In genomic region chr2:166482720-166483616, GRCm38 (mm10) we compare ENCODE assay signal across 8 mouse cellular contexts.
A peak's percentile ranks its signal among the peaks of the same experiment; 100 is the strongest.
DNase-seq lines count a peak whose midpoint lies in the region; ATAC-seq lines count a peak whose summit lies in the region.

No protein-coding gene starts in this region.

- no peak for ATAC-seq in embryonic facial prominence, embryonic 12.5 days (ENCODE audit: insufficient number of reproducible peaks, insufficient read depth, low FRiP score, low TSS enrichment)
- ATAC-seq in hindbrain, embryonic 13.5 days (ENCODE audit: low FRiP score) = peak; percentile 50
- peak; percentile 59; the same call in 1 of the 2 replicates for ATAC-seq in neural tube, embryonic 14.5 days (ENCODE audit: low read depth)
- no peak for ATAC-seq in forebrain, embryonic 11.5 days (replicated peaks; ENCODE audit: low FRiP score)

- no peak overlapping the region for H3K9ac ChIP-seq in embryonic facial prominence, embryonic 12.5 days
- no peak overlapping the region for H3K9ac ChIP-seq in hindbrain, embryonic 13.5 days
- no peak overlapping the region for H3K9ac ChIP-seq in neural tube, embryonic 14.5 days (replicated peaks; ENCODE audit: low read depth, low read length)
- H3K9ac ChIP-seq in forebrain, embryonic 11.5 days (ENCODE audit: low read length) = no peak overlapping the region

- no peak overlapping the region for H3K4me2 ChIP-seq in embryonic facial prominence, embryonic 12.5 days (replicated peaks)
- no peak overlapping the region for H3K4me2 ChIP-seq in hindbrain, embryonic 13.5 days
- H3K4me2 ChIP-seq in neural tube, embryonic 14.5 days (ENCODE audit: low read depth, low read length) = no peak overlapping the region
- H3K4me2 ChIP-seq in forebrain, embryonic 11.5 days (ENCODE audit: low read depth, low read length, severe bottlenecking) = no peak overlapping the region

- H3K4me1 ChIP-seq in embryonic facial prominence, embryonic 12.5 days = peaks cover 33% of the 10 kb centered on the region
- H3K4me1 ChIP-seq in hindbrain, embryonic 13.5 days (replicated peaks) = peaks cover 54% of the 10 kb centered on the region
- H3K4me1 ChIP-seq in neural tube, embryonic 14.5 days (ENCODE audit: control insufficient read depth, insufficient read depth, low read length) = no peaks in the 10 kb centered on the region
- H3K4me1 ChIP-seq in forebrain, embryonic 11.5 days (replicated peaks; ENCODE audit: control insufficient read depth, insufficient read depth, low read length) = peaks cover 6% of the 10 kb centered on the region; the same call in 1 of the 2 replicates

- H3K4me3 ChIP-seq in embryonic facial prominence, embryonic 12.5 days = no peak overlapping the region
- H3K4me3 ChIP-seq in hindbrain, embryonic 13.5 days = no peak overlapping the region
- H3K4me3 ChIP-seq in neural tube, embryonic 14.5 days (ENCODE audit: low read depth, low read length) = no peak overlapping the region
- no peak overlapping the region for H3K4me3 ChIP-seq in forebrain, embryonic 11.5 days (ENCODE audit: low read depth, low read length)

- no peaks in the 10 kb centered on the region for H3K9me3 ChIP-seq in embryonic facial prominence, embryonic 12.5 days
- H3K9me3 ChIP-seq in hindbrain, embryonic 13.5 days = no peaks in the 10 kb centered on the region
- H3K9me3 ChIP-seq in neural tube, embryonic 14.5 days (ENCODE audit: control insufficient read depth, low read length) = no peaks in the 10 kb centered on the region
- H3K9me3 ChIP-seq in forebrain, embryonic 11.5 days (ENCODE audit: control insufficient read depth, low read length) = no peaks in the 10 kb centered on the region

- H3K36me3 ChIP-seq in embryonic facial prominence, embryonic 12.5 days = no peaks in the 10 kb centered on the region
- H3K36me3 ChIP-seq in hindbrain, embryonic 13.5 days = no peaks in the 10 kb centered on the region
- no peaks in the 10 kb centered on the region for H3K36me3 ChIP-seq in neural tube, embryonic 14.5 days (ENCODE audit: control insufficient read depth, insufficient read depth, low read length)
- no peaks in the 10 kb centered on the region for H3K36me3 ChIP-seq in forebrain, embryonic 11.5 days (ENCODE audit: control insufficient read depth, insufficient read depth, low read length)

- WGBS in embryonic facial prominence, embryonic 12.5 days = 48% methylated on average over 14 of the region's 14 CpGs
- 35% methylated on average over 14 of the region's 14 CpGs for WGBS in hindbrain, embryonic 13.5 days
- 33% methylated on average over 14 of the region's 14 CpGs for WGBS in neural tube, embryonic 14.5 days
- WGBS in forebrain, embryonic 11.5 days = 62% methylated on average over 14 of the region's 14 CpGs

- peak; percentile 32 to 38 for DNase-seq in layer of hippocampus, postnatal 10 days (ENCODE audit: low spot score in 2 of 2)
- DNase-seq in layer of hippocampus, postnatal 25 days (ENCODE audit: extremely low spot score in 1 of 2, low spot score in 1 of 2) = no peak
- no peak for DNase-seq in ovary, adult 18-20 months (ENCODE audit: low spot score)
- no peak for DNase-seq in kidney, postnatal 14 days
- DNase-seq in forebrain, embryonic 11.5 days (ENCODE audit: low spot score) = no peak

- 0 out of 2 replicates have a peak overlapping the region, but pooled peaks have one; percentile 36 for H3K27ac ChIP-seq in embryonic facial prominence, embryonic 12.5 days
- H3K27ac ChIP-seq in hindbrain, embryonic 13.5 days = peak overlapping the region; percentile 69
- peak overlapping the region; percentile 31; the same call in 1 of the 2 replicates for H3K27ac ChIP-seq in neural tube, embryonic 14.5 days (ENCODE audit: low read depth, low read length)
- no peak overlapping the region for H3K27ac ChIP-seq in forebrain, embryonic 11.5 days (ENCODE audit: low read depth, low read length)

- H3K27me3 ChIP-seq in embryonic facial prominence, embryonic 12.5 days = no peaks in the 10 kb centered on the region
- H3K27me3 ChIP-seq in hindbrain, embryonic 13.5 days = 0 out of 2 replicates have a peak, but pooled peaks cover 11% of the 10 kb centered on the region
- H3K27me3 ChIP-seq in neural tube, embryonic 14.5 days (ENCODE audit: control insufficient read depth, insufficient read depth, low read length) = no peaks in the 10 kb centered on the region
- H3K27me3 ChIP-seq in forebrain, embryonic 11.5 days (ENCODE audit: control insufficient read depth, insufficient read depth, low read length) = no peaks in the 10 kb centered on the region

Comparison
In these comparisons a context has a peak if more than half of its experiments do, and no peak if none do; other contexts are left out.
1. DNase-seq: peak in layer of hippocampus, postnatal 10 days (2 of 2); none in layer of hippocampus, postnatal 25 days (0 of 2), ovary, adult 18-20 months (single experiment), kidney, postnatal 14 days (single experiment) and forebrain, embryonic 11.5 days (single experiment).
2. ATAC-seq: peak in hindbrain, embryonic 13.5 days (single experiment) and neural tube, embryonic 14.5 days (single experiment); none in embryonic facial prominence, embryonic 12.5 days (single experiment) and forebrain, embryonic 11.5 days (single experiment).